Mouse (Mus musculus) lung, postnatal 10 days (tissue): ENCODE results near the gene Pde6d.
A peak's percentile ranks its signal among the peaks of the same experiment; 100 is the strongest.

Experiments used
- DNase-seq: peaks from one replicate; pipeline ENCODE4 v3.0.0; 2021

The Pde6d gene

GRCm38 (mm10) chr1:86582451-86583096, at the start of gene Pde6d, which contains the start of gene Cops7b:
TSS of gene Pde6d (minus strand) at chr1:86582629.
TSS of gene Cops7b (plus strand) at chr1:86582904.
- DNase-seq = peak; percentile 97

- no peak for DNase-seq
These were observed 48.1 kb upstream of the Pde6d start for GRCm38 (mm10) chr1:86630527-86630926.

- DNase-seq = no peak
These were observed 47.5 kb upstream of the Pde6d start for GRCm38 (mm10) chr1:86629936-86630335.

GRCm38 (mm10) chr1:86628270-86628669, 45.8 kb upstream of the Pde6d start:
- no peak for DNase-seq

GRCm38 (mm10) chr1:86623001-86624000, 40.9 kb upstream of the Pde6d start:
- DNase-seq = no peak

- no peak for DNase-seq
These were observed 39.9 kb upstream of the Pde6d start for GRCm38 (mm10) chr1:86622296-86622695.

- peak; percentile 77 for DNase-seq
These were observed 36.2 kb upstream of the Pde6d start for GRCm38 (mm10) chr1:86618454-86619125.

GRCm38 (mm10) chr1:86614269-86614668, 31.8 kb upstream of the Pde6d start:
- peak; percentile 10 for DNase-seq

GRCm38 (mm10) chr1:86612081-86612480, 29.7 kb upstream of the Pde6d start:
- DNase-seq = no peak

GRCm38 (mm10) chr1:86610954-86611353, 28.5 kb upstream of the Pde6d start:
- DNase-seq = no peak

- no peak for DNase-seq
These were observed 17.7 kb upstream of the Pde6d start for GRCm38 (mm10) chr1:86600117-86600516.

GRCm38 (mm10) chr1:86598516-86598915, 16.1 kb upstream of the Pde6d start:
- DNase-seq = peak; percentile 38

- DNase-seq = no peak
These were observed 14.1 kb upstream of the Pde6d start for GRCm38 (mm10) chr1:86596512-86596911.

GRCm38 (mm10) chr1:86595315-86595714, 12.9 kb upstream of the Pde6d start:
- peak; percentile 57 for DNase-seq

- DNase-seq = no peak
These were observed 12.1 kb upstream of the Pde6d start for GRCm38 (mm10) chr1:86594539-86594938.

GRCm38 (mm10) chr1:86586992-86587391, 4.6 kb upstream of the Pde6d start:
- peak; percentile 88 for DNase-seq

- DNase-seq = no peak
These were observed 1.3 kb upstream of the Pde6d start for GRCm38 (mm10) chr1:86583709-86584108.

- DNase-seq = peak; percentile 78
These were observed 558 bp downstream of the Pde6d start for GRCm38 (mm10) chr1:86581692-86582450.

- no peak for DNase-seq
These were observed 2.0 kb downstream of the Pde6d start for GRCm38 (mm10) chr1:86580426-86580825.

GRCm38 (mm10) chr1:86571941-86572340, 10.5 kb downstream of the Pde6d start:
- DNase-seq = no peak

- DNase-seq = no peak
These were observed 11.0 kb downstream of the Pde6d start for GRCm38 (mm10) chr1:86571381-86571780.

GRCm38 (mm10) chr1:86569292-86569860, 13.1 kb downstream of the Pde6d start:
- DNase-seq = no peak
